Mouse (Mus musculus) G1E (cell line): ENCODE data around the gene Aipl1. TPM values are rescaled to one million over a fixed set of nuclear protein-coding genes. Genes with fewer than 3 reads are reported as not detected.

Experiments used
- ATAC-seq: 2 replicates; pipeline ENCODE4 v1.8.0; 2016; ENCODE audit warnings: mild to moderate bottlenecking; ENCODE audit not compliant: insufficient number of reproducible peaks, poor library complexity, low FRiP score, severe bottlenecking; ENCODE audit errors: extremely low read depth
- DNase-seq: peaks from one replicate; pipeline ENCODE4 v3.0.0; 2012; ENCODE audit warnings: low spot score
- H3K27me3 ChIP-seq: 2 replicates; pipeline ENCODE4 v1.6.1; 2012; ENCODE audit warnings: mild to moderate bottlenecking, low read length, inconsistent platforms; ENCODE audit not compliant: insufficient read depth
- H3K36me3 ChIP-seq: replicated peaks from 2 replicates; pipeline ENCODE3; 2012; ENCODE audit warnings: mild to moderate bottlenecking, inconsistent platforms
- H3K4me1 ChIP-seq: 2 replicates; pipeline ENCODE4 v1.6.1; 2012; ENCODE audit warnings: low read depth, low read length, inconsistent platforms, mixed read lengths; ENCODE audit not compliant: insufficient read depth
- H3K4me3 ChIP-seq: 2 replicates; pipeline ENCODE4 v1.5.1; 2012; ENCODE audit warnings: low read depth, mild to moderate bottlenecking, inconsistent platforms, low read length, moderate library complexity, mixed read lengths
- H3K9me3 ChIP-seq: replicated peaks from 2 replicates; pipeline ENCODE4 v1.6.1; 2012; ENCODE audit warnings: inconsistent platforms
- CTCF ChIP-seq: IDR thresholded peaks from 2 replicates; pipeline ENCODE4 v1.5.1; 2012; ENCODE audit warnings: low read depth, low read length, inconsistent platforms, mixed read lengths
- GATA1 ChIP-seq: IDR thresholded peaks from 2 replicates; pipeline ENCODE4 v1.6.1; 2012; ENCODE audit warnings: borderline replicate concordance, low read length, inconsistent platforms, mixed read lengths
- GATA2 ChIP-seq: IDR thresholded peaks from 2 replicates; pipeline ENCODE4 v1.6.1; 2012; ENCODE audit warnings: low read depth, low read length, inconsistent platforms, borderline replicate concordance
- POLR2AphosphoS5 ChIP-seq: IDR thresholded peaks from 2 replicates; pipeline ENCODE4 v1.6.1; 2012; ENCODE audit warnings: low read depth, low read length, inconsistent platforms; ENCODE audit not compliant: insufficient replicate concordance
- TAL1 ChIP-seq: conservative IDR thresholded peaks from 2 replicates; pipeline ENCODE4 v1.6.1; 2012; ENCODE audit warnings: low read depth, low read length, inconsistent platforms, mixed read lengths
- polyA plus RNA-seq: library from polyadenylated mRNA; stranded (reverse); fragments of >175 nt; gene quantifications from 2 replicates; pipeline ENCODE4 v1.2.3, GENCODE M21; 2012
- total RNA-seq, 2 experiments: library from RNA; stranded (forward) in 1 of 2; stranded (reverse) in 1 of 2; fragments of 200-1000 nt in 1 of 2; fragments of >200 nt in 1 of 2; fragmentation: Nextera tagmentation in 1 of 2; gene quantifications; 2 replicates each; pipeline ENCODE4 v1.2.3; 2014 to 2017

The Aipl1 gene
- total and polyA plus RNA-seq, 3 experiments, result 0.05 TPM; not detected in 2

GRCm38 (mm10) chr11:72032091-72032490 is 5.2 kb downstream of the Aipl1 start:
- no peak for ATAC-seq
- H3K36me3 ChIP-seq, result no peaks in the 10 kb centered on the region
- TF ChIP-seq POLR2AphosphoS5 (no peak), GATA2 (no peak), TAL1 (no peak), GATA1 (no peak), CTCF (no peak)
- no peaks in the 10 kb centered on the region for H3K27me3 ChIP-seq
- H3K4me1 ChIP-seq, result no peaks in the 10 kb centered on the region
- no peak for DNase-seq
- H3K9me3 ChIP-seq, result peaks cover 59% of the 10 kb centered on the region
- H3K4me3 ChIP-seq, result no peak overlapping the region

DNA sequence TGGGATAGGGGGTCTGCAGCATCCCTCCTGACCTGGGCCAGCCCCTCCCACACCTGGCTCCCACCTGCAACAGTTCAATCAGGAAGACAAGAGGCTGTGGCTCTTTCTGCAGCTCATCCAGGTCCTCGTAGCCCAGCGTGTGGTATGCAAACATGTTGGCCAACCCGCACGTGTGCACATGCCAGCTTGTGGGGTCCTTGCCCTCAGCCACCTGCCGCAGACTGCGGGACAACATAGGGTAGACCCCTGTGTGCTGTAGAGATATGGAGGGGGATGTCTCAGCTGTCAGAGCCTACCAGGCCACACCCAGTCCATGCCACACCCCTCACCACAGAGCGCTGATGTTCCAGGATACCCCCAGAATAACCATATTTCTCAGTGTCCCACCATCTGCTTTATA is 6.0 kb downstream of the Aipl1 start:
- no peaks in the 10 kb centered on the region for H3K27me3 ChIP-seq
- TF ChIP-seq GATA1 (no peak), TAL1 (no peak), POLR2AphosphoS5 (no peak), CTCF (no peak), GATA2 (no peak)
- no peak for DNase-seq
- H3K4me1 ChIP-seq, result no peaks in the 10 kb centered on the region
- peaks cover 60% of the 10 kb centered on the region for H3K9me3 ChIP-seq
- H3K36me3 ChIP-seq, result no peaks in the 10 kb centered on the region
- no peak overlapping the region for H3K4me3 ChIP-seq
- no peak for ATAC-seq

GRCm38 (mm10) chr11:72029143-72029542 is 8.2 kb downstream of the Aipl1 start:
- no peaks in the 10 kb centered on the region for H3K4me1 ChIP-seq
- ATAC-seq (no peak), DNase-seq (no peak)
- H3K27me3 ChIP-seq, result no peaks in the 10 kb centered on the region
- H3K9me3 ChIP-seq, result peaks cover 75% of the 10 kb centered on the region
- peak overlapping the region; percentile 9; the same call in 1 of the 2 replicates for H3K4me3 ChIP-seq
- TF ChIP-seq GATA2 (no peak), POLR2AphosphoS5 (no peak), TAL1 (no peak), GATA1 (no peak), CTCF (no peak)
- H3K36me3 ChIP-seq, result no peaks in the 10 kb centered on the region

DNA sequence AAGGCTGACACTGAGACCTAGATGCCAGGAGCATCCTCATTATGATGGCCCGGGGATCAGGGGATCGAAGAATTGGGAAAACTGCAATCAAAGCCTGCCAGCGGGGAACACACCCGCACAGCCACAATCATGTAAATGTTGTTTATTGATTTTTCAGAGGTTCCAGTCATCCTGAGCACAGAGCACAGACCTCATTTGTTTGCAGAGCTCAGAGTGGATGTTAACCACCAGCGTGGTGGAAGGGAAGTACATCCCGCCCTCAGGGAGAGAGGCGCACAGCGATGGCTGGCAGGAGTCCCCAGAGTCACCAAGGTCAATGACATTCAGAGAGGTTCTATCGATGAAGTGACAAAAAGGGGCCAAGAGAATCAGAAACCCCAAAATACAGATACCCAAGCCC is 9.5 kb downstream of the Aipl1 start:
- DNase-seq, result no peak
- Histone ChIP-seq H3K4me3 (no peak overlapping the region), H3K4me1 (no peaks in the 10 kb centered on the region), H3K9me3 (peaks cover 74% of the 10 kb centered on the region), H3K27me3 (no peaks in the 10 kb centered on the region), H3K36me3 (no peaks in the 10 kb centered on the region)
- TF ChIP-seq TAL1 (no peak), POLR2AphosphoS5 (no peak), GATA1 (no peak)
- no peak for ATAC-seq

DNA sequence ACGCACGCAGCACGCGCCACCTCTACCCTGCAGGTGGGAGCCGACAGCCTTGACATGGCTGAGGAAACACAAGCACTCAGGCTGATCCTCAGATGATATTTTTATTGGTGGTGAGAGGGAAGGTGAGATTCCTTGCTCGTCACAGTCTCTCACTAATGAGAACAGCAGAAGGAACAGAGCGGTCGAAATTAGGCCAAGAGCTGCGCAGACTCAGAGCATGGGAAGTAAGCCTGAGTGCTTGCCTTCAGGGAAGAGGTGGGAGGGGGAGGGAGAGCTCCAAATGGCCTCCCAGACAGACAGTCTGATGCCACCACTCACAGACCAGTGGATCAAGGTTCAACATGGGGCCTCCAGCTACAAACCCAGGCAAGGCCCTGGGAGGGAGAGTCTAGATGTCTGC is 10.8 kb downstream of the Aipl1 start:
- Histone ChIP-seq H3K4me3 (no peak overlapping the region), H3K4me1 (no peaks in the 10 kb centered on the region), H3K27me3 (no peaks in the 10 kb centered on the region), H3K9me3 (peaks cover 74% of the 10 kb centered on the region), H3K36me3 (no peaks in the 10 kb centered on the region)
- ATAC-seq (no peak), DNase-seq (no peak)
- no peak for TF ChIP-seq POLR2AphosphoS5
- TF ChIP-seq CTCF, result no peak
- no peak for TF ChIP-seq GATA2
- no peak for TF ChIP-seq GATA1
- TF ChIP-seq TAL1, result no peak

DNA sequence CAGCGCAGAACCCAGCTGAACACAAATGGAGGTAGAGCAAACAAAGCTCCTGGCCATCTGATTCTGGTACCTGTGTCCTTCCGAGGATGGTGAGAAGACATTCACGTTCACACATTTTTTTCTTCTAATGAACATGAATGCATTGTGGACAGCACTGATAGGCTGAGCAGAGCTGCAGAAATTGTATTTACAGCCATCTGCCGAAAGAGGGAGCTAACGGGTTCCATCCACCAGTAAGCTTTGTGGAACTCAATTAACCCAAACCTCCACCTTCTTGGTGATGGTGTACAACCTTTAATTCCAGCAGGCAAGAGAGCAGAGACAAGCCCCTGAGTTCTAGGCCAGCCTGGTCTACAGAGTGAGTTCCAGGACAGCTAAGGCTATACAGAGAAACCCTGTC is 11.5 kb downstream of the Aipl1 start:
- ATAC-seq (no peak), DNase-seq (no peak)
- Histone ChIP-seq H3K36me3 (no peaks in the 10 kb centered on the region), H3K27me3 (no peaks in the 10 kb centered on the region), H3K4me3 (no peak overlapping the region), H3K9me3 (peaks cover 75% of the 10 kb centered on the region), H3K4me1 (no peaks in the 10 kb centered on the region)
- TF ChIP-seq CTCF (no peak), TAL1 (no peak), GATA1 (no peak), POLR2AphosphoS5 (no peak), GATA2 (no peak)

DNA sequence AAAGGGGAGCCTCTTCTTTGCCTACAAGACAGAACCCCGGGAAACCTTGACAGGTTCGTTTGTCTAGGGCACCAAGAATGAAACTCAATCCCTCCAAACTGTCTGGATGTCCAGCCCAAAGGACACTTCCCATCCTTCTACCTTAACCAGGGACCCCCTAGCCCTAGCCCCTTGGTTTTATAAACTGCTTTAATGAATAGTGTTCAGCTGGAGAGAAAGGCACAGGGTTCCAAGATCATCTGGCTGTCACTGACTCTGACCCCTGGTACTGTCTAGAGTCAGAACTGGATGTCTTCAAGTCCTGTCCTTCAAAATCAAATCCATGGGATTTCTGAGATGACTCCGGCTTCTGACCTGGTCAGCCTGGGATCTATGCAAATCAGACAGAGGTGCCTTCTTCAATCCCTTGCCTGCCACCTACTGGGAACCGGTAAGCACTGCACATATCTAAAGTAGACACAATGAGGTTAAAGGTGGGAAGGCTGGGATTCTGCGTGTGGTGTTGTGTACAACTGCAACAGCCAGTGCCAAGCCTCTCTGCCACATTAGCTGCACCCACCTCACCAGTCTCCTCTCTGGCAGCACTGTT is 13.0 kb downstream of the Aipl1 start:
- Histone ChIP-seq H3K9me3 (peaks cover 68% of the 10 kb centered on the region), H3K4me3 (no peak overlapping the region), H3K36me3 (no peaks in the 10 kb centered on the region), H3K4me1 (no peaks in the 10 kb centered on the region), H3K27me3 (no peaks in the 10 kb centered on the region)
- DNase-seq, result no peak
- no peak for TF ChIP-seq TAL1
- no peak for TF ChIP-seq POLR2AphosphoS5
- no peak for TF ChIP-seq GATA1
- no peak for TF ChIP-seq CTCF
- no peak for TF ChIP-seq GATA2
- no peak for ATAC-seq
